Mouse (Mus musculus) activated CD4-positive, CD25-positive, alpha-beta regulatory T cell, adult 4 months (primary cell): ENCODE data around the gene Dennd2c. TPM values are rescaled to one million over a fixed set of nuclear protein-coding genes. Genes with fewer than 3 reads are reported as not detected.

Experiments
- ATAC-seq: one replicate; pipeline ENCODE4 v1.8.0; 2017
- polyA plus RNA-seq, 2 experiments: library from polyadenylated mRNA; unstranded; fragments of 100-300 nt; shearing (Covaris generic); gene quantifications; one replicate each; pipeline ENCODE4 v1.2.1; 2017

The Dennd2c gene
- polyA plus RNA-seq: 1 to 10 TPM; 1.4 TPM

DNA sequence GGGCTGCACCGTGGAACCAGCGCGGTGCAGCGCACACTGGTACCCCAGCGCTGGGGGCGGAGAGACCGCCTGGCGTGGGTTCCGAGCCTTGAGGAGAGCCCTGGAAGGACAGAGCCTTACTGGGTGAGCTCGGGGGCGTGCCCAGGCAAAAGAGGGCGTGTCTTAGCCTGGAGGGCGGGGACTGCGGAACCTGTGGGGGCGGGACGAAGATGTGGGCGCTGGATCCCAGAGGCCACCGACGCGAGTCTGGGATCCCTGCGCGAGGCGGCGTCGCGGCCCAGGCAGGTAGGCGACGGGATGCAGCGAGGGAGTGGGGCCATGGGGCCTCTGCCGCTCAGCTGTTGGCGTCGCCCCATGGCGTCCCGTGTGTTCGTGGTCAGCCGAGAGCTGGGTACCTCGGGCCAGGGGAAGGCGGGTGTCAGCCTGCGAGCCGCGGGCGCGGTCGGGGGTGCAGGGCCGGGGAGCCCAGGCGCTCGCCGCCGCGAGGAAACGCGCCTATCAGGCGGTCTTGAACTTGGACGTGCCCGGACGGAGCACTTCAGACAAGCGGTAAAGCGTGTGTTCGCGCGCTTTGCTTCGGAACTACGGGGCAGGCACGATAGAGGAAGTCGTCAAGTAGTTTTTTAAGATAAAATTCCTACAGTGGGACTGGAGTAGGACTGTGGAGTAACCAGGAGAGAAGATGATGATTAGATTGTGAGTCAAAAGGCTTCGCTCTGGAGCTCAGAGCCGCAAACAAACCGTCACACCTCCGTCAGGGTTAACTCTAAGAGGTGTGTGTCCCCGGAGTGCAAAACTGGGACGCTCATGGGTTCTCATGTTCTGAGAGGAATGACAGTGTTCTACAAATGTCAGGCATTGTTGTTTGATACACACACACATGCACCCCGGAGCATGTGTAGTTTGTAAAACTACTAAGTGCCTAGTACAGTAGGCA lies at the start of gene Dennd2c:
TSS of gene Dennd2c (plus strand) at position 151 of the 937 bp plus-strand sequence.
- peak; percentile 80 for ATAC-seq

DNA sequence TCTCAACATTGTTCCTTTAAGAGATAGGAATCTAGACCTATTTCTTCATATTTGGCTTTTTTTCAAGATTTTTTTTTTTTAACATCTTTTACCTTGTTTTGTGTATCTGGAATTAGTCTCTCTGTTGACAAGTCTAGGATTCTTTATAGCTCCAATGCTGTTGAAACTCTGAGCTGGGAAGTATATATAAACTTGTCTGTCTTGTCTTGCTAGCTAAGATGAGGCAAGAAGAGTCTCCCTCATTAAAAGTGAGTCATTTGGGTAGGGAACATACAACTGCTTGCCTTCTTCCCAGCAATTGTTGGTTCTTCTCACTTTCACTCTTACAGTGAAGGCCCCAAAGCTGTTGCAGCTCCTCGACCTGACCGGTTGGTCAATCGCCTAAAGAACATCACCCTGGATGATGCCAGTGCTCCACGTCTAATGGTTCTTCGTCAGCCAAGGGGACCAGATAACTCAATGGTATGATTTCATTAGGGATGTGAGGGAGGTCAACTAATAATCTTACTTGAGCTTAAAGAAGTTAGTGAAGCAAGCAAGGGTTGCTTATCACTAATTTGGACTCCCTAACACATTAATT lies 46.3 kb upstream of the Dennd2c start:
- no peak for ATAC-seq

DNA sequence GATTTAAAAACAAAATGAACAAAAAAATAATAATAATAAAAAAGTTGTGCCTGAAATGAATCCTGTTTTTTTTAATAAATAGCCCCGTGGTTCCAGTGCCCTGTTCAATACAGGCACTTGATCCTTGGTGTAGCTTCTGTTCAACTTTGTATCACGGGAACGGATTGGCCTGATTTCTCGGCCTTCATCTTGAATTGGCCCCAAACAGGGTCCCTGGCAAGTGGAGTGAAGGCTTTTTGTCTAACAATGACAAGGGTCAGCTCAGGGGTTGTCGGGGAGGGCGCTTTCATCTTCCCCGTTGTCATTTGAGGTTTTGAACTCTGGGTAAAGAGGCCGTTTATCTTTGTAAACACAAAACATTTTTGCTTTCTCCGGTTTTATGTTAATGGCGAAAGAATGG lies 44.7 kb upstream of the Dennd2c start:
- ATAC-seq: no peak

DNA sequence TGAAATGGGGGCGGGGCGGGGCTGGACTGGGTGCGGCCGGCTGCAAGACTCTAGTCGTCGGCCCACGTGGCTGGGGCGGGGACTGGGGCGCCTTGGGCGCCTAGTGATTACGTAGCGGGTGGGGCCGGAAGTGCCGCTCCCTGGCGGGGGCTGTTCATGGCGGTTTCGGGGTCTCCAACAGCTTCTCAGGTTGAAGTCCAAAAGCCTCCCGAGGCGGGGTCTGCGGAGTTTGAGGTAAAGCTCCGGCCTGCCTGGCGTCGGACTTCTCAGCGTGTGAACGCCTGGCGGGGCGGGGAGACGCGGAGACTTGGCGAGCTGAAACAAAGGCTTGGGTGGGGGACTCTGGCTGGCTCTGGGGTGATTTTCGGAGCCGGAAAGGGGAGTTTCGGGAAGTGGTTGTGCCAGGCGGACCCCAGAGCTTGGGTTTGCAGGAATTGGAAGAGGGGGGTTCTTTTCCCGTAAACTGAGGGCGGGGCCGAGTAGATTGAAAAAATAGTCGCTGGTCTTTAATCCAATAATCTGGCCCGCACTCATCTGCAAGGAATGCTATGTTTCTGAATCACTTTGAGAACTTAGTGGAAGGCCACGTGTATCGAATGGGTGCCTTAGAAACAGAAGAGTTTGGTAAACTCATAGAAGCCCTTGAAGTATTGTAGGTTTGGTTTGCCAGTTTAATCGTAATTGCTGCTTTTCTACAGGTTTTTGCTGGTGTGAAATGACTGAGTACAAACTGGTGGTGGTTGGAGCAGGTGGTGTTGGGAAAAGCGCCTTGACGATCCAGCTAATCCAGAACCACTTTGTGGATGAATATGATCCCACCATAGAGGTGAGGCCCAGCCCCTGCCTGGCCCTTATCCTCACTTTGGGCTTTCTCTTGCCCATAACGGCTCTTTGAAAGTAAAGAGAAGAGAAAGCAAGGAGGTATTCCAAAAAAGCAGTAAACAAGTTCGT lies 43.9 kb upstream of the Dennd2c start, which contains the start of gene Nras:
TSS of gene Nras (plus strand) at position 79 of the 951 bp plus-strand sequence.
- peak; percentile 94 for ATAC-seq

DNA sequence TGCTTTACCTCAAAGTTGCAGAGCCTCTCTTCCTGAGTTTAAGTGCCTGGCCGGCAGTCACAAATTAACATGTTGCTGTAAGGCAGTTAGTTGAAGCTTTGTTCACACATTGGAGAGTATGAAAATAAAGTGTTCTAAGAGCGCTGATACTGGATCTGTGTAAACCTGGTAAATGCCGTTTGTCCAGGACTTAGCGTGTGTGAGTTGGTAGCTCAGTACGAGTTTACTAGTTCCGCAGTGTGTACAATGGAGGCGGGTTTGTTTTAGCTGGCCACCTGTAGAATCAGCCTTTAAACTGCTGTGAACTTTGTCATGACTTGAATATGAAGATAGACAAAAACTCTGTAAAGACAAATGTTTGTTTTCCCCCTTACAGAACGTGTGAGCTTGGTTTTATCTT lies 35.5 kb upstream of the Dennd2c start:
- ATAC-seq: no peak

DNA sequence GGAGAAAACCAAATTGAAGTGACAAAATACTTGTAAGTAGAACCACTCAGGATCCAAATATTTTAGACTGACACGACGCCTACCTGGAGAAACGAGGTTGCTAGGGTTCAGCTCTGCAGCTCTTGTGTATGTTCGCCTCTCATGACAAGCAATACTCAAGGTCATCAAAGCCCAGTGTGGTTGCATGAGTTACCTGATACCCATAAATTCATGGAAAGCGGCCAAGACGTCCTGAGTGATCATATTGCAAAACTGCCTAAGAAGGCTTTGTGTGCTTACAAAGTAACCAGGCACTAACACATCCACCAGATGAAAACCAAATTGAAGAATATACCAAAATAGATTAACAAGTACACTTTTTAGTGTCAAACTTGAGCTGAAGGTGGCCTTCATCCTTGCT lies 33.4 kb upstream of the Dennd2c start:
- no peak for ATAC-seq

DNA sequence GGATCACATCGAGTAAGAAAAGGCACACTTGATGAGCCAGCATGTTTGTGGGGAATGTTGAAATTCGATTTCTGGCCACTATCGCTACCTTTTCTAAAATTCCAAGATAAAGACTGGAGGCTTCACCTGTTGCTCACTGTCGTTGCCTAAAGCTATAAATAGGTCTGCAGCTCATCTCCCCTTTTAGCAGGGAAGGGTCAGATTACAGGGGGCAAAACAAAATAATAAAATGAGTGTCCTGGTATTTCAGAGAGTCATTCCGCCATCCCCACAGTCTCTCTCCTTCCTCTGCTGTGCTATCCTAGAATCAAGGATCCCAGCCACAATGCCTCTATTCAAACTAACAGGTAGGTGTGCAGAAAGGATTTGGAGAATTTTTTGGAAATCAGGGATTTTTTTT lies 28.6 kb upstream of the Dennd2c start, which contains the start of gene Ampd1:
TSS of gene Ampd1 (plus strand) at position 244 of the 400 bp plus-strand sequence.
- ATAC-seq: no peak

DNA sequence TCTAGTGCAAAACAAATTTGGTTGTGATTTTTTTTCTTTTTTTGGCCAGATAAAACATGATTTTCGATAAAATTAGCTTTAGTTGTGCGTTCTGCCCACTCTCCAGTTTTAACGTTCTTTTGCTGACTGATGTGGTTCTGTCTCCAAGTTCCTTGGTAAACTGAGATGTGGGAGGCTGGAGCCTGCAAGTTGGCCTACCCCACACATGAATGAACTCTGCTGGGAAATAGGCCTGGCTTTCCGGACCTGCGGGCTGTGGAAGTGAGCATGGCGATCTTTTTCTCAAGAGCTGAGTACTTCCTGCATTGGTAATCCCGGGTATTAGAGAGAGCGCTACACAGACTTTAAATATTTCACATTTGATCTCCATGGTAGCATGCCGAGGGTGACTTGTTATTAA lies 26.5 kb upstream of the Dennd2c start:
- no peak for ATAC-seq

DNA sequence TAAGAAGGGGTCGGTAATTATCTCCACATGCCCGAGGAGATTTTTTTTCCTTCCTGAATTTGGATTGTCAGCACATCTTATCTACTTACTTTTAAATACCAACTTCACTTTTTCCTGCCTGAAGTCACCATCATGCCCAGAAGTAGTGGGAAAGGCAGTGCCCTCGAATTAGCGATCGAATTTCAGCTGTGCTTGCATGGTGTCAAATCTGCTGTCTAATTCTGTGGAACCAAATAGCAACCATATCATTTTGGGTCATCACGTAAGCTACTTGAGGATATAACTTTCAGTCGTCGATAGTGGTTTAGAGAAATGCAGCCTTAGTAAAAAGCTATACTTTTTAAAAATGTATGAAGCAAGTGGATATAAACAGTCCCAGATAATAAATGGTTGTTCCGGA lies 25.9 kb upstream of the Dennd2c start:
- ATAC-seq: no peak

DNA sequence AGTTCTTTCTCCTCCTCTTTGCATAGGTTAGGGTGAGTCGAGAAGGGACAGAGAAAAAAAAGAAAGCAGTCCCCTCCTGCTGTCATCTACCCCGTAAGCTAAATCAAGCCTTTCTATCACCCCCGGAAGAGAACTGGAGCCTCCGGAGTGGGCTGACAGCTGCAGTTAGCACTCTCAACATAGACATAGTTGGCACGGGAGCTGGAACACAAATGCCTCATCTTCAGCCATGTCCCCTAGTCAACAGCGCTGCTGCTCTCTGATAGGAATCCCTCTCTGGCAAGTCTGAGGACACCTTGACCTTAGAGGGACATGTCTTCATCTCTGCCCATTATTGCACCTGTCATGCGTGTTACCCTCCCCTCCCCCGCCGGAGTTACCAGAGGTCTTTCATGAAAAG lies 23.1 kb upstream of the Dennd2c start:
- ATAC-seq: no peak

DNA sequence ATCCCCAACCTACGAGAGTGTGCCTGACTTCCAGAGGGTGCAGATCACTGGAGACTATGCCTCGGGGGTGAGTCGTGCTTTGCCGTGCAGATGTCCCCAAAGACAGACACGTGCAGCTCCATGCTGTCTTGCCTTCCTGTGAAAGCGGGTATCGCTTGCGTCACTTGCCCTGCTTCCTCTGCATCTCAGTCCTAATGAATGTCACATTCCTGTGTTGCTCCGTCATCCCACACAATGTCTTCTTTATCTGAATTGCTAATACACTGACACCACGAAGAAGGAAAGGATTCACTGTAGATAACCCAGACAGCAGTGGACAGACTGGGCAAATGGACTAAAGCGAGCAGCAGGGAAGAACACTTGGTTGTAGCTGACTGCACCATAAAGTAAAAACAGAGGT lies 21.4 kb upstream of the Dennd2c start:
- no peak for ATAC-seq

DNA sequence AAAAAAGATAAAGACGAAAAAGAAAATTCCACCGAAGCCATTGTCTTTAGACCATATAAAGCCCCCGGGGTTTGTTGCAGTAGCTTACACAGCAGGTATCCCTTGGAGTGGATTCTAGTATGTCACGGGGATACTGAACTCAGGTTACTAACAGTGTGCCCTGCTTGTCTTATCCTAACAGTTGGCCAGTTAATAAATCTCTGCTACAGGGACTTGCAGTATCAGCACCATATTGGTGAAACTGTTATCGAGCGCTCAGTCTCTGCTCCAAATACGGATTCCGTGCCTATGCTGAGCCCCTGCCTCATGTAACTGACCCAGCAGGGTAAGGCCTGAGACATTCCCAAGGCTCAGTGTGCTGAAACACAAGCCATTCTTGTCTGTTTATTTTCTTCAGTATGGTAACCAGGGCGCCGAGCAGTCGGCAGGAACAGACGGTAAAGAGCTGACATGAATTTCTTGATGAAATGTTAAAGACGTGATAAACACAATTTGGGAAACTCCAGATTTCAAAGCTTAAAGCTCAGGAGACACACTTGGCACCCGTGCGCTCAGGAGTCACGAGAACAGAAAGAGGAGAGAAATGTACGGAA lies 20.4 kb upstream of the Dennd2c start:
- no peak for ATAC-seq

DNA sequence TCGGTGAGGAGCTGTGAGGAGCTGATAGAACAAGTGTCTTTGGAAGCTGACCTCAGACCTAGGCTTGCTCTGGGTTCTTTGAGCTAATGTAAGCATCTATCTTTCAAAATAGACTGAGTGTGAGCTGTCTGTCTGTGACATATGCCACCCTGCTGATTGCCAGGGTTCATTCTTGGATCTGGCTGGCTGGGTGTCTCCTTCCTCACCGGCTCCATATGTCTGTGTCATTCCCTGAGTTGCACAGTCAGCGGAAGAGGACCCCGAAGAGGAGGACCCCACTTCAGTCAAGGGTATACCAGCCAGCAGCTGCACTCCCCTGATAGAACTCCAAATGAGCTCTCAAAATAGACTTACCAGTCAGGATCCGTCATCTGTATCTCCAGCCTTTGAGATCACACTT lies 19.6 kb upstream of the Dennd2c start:
- no peak for ATAC-seq

DNA sequence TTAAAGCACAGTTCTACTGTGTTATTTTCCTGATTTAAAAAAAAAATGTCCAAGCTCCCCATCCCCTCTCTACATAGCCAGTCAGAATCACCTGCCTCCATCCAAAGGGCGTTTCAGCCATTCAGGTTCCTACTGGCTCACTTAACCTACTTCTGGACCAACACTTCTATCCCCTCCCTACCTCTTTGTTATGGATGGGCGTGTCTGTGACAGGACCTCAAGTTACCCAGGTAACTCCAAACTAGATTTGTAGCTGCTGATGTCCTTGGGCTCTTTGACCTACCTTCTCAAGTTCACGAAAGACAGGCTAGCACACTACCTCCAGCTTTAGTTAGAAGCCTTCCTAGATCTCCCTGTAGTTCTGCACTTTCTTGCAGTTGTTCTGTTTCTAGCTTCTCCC lies 16.4 kb upstream of the Dennd2c start:
- no peak for ATAC-seq

DNA sequence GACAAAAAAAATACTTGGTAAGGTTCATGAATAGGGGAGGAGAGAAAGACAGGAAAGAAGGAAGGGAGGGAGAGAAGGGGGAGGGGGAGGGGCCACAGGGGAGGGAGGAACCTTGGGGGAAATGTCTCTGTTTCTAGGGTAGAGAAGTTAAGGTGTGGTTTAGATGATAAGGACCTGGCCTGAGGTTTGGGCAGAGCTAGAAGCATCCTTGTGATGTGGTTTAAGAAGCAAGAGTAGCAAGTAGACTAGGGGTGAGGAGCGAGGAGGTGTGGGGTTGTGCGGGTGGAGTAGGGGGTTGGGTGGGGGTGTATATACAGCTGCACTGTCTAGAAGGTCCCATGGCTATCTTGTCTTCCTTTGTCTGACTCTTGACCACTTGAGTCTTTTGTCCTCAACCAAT lies 10.7 kb upstream of the Dennd2c start:
- ATAC-seq: peak; percentile 93

DNA sequence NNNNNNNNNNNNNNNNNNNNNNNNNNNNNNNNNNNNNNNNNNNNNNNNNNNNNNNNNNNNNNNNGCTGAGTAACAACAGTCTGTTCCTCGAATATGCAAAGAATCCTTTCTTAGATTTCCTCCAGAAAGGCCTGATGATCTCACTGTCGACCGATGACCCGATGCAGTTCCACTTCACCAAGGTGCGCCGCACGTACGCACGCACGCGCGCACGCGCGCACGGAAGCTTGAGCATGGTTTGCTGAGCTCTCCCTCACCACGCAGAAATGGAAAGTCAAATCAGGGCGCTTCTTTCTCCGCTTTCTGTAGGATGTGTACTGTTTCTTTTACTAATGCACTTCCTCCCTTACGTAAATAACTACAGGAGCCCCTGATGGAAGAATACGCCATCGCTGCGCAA lies 3.7 kb upstream of the Dennd2c start:
- no peak for ATAC-seq

DNA sequence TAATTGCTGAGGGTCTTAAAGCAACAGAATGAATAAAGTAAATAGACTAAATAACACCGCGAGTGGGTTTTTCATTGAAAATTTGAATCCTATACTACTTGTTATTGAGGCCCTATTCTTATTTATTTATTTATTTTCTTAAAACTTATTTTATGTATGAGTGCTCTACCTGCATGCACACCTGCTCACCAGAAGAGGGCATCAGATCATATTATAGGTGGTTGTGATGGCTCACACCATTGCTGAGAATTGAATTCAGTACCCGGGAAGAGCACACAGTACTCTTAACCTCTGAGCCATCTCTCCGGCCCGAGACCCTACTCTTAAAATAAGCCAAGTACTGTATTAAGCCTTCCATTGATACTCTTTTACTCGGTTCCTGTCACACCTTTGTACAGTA lies 2.7 kb upstream of the Dennd2c start:
- ATAC-seq: peak; percentile 26

DNA sequence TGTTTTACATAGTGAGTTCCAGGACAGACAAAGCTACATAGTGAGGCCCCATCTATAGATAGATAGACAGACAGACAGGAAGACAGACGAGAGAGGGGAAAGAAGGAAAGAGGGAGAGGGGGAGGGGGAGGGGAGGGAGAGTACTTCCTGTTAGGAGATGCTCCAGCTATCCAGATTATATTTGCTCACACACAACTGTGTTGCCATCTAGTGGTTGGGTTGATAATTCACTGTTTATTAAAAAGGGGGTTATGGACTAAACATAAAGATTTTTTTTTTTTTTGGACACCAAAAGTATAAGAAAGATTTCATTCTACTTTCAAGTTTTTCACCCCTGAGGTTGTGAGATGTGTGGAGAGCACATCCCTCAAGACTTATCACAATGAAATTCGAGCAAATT lies 1.7 kb upstream of the Dennd2c start:
- ATAC-seq: no peak

DNA sequence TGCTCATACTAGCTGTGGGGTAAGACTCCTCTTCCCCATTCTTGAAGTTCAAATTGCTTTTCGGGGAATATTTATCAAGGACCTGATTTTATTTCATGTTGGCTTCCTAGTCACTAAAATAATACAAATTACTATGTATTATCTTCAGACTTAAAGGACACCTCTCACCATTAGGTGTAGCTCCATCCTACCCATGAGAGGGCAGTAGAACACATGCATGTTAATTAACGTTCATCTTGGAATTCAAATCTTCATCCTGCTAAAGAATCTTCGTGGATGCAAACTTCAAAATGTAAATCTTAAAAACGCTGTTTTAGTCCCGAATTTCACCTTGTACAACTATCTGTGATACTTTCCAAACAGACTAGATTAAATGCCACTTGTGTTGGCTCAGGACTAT lies 1.2 kb upstream of the Dennd2c start:
- ATAC-seq: no peak

DNA sequence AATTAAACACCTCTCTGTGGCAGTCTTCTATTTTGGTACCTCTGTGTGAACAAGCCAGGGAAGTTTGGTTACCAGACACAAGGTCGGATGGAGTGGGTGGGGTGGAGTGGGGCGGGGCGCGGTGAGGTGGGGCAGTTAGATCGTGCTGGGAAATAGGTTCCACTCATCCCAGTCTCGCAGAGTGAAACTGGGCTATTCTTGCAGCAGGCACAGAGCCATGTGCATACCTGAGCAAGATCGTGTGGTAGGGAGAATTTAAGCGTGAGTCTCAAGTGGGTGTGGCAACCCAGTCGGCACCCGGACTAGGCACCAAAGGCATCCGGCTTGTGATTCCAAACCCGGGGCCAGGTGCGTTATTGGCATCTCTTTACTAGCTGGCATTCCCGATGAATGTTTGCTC lies 495 bp upstream of the Dennd2c start:
- peak; percentile 21 for ATAC-seq

DNA sequence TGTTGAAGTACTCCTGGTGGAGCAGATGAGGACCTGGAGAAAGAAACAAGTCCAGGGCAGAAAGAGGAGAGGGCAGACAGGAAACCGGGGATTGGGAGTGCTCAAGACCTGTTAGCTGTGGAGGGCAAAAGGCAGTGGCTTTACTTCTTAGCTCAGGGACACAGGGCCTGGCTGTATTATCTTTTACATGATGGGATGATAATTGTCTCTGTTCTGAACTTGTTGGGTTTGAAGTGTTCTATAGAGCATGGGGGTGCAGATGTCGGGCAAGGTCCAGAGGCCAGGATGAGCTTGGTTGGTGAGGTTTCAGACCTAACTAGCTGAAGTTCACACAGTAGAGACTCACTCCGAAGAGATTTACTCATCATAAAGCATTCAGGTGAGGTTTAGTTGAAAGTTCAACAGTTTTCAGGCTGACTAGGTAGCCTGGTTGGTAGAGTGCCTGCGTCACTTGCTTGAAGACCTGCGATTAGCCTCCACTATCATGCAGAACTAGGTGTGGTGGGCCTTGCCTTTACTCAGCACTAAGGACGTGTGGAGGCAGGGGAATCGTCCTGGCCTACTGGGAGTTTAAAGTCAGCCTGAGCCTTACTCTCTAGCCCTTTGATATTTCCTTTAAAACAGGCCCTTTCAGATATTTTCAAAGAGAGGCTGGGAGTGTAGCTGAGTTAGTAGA lies 5.3 kb downstream of the Dennd2c start:
- ATAC-seq: no peak

DNA sequence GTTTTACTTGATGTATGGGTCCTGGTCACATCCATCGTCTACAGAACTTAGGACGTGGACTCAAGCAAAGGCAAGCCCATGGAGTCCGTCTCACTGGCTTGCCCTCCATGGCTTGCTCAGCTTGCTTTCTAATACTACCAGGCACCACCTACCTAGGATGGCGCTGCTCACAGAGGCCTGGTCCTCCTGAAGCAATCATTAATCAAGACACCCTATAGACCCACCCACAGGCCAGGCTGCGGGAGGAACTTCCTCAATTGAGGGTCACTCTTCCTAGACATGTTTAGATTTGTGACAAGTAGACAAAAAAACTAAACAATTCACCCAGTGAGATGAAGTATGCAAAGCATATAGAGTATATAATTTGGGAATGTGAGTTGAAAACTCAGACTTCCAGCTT lies 9.8 kb downstream of the Dennd2c start:
- ATAC-seq: no peak
